Mouse (Mus musculus): ENCODE data around the gene Grin2d. TPM values are rescaled to one million over a fixed set of nuclear protein-coding genes. Genes with fewer than 3 reads are reported as not detected.
A peak's percentile ranks its signal among the peaks of the same experiment; 100 is the strongest.

The Grin2d gene
- polyA plus RNA-seq, 1 experiment from 2014 or later = 4.2 TPM

- Histone ChIP-seq H3K9me3 (replicated peaks) (no peaks in the 10 kb centered on the region), H3K9ac (replicated peaks) (no peak overlapping the region), H3K27ac (replicated peaks) (no peak overlapping the region; the same call in 1 of the 2 replicates), H3K4me2 (no peak overlapping the region), H3K36me3 (peaks cover 16% of the 10 kb centered on the region), H3K4me3 (replicated peaks) (no peak overlapping the region), H3K27me3 (replicated peaks) (no peaks in the 10 kb centered on the region), H3K4me1 (peaks cover 35% of the 10 kb centered on the region)
- ATAC-seq (ENCODE audit: low FRiP score) = no peak
- WGBS = 74% methylated on average over 2 of the region's 2 CpGs
These were observed 62.2 kb downstream of the Grin2d start for GRCm38 (mm10) chr7:45815984-45816351.

- Histone ChIP-seq H3K4me3 (replicated peaks) (peak overlapping the region; percentile 39; the same call in 1 of the 2 replicates), H3K9me3 (replicated peaks) (no peaks in the 10 kb centered on the region), H3K36me3 (peaks cover 21% of the 10 kb centered on the region), H3K27ac (replicated peaks) (peak overlapping the region; percentile 100), H3K4me1 (peaks cover 35% of the 10 kb centered on the region), H3K27me3 (replicated peaks) (no peaks in the 10 kb centered on the region), H3K4me2 (peak overlapping the region; percentile 61), H3K9ac (replicated peaks) (peak overlapping the region; percentile 34; the same call in 1 of the 2 replicates)
- 48% methylated on average over 10 of the region's 10 CpGs for WGBS
- no peak for ATAC-seq (ENCODE audit: low FRiP score)
These were observed 62.7 kb downstream of the Grin2d start for GRCm38 (mm10) chr7:45815323-45815983.

DNA sequence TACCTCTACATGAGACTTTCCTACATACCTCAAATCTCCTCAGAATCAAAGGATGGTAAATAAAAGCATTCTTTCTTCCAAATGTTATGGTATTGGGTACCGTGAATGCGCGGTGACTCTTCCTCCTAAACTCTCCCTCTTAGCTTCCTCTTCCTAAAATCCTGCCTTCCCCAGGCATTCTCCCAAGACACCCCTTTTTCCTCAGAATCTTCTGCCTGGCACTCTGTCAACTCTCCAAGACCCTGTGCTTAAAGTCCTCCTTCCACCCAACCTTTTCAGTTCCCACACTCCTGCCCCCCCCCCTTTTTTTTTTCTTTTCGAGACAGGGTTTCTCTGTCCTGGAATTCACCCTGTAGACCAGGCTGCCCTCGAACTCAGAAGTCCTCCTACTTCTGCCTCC is 63.3 kb downstream of the Grin2d start:
- H3K36me3 ChIP-seq = peaks cover 27% of the 10 kb centered on the region
- peaks cover 35% of the 10 kb centered on the region for H3K4me1 ChIP-seq
- peak; percentile 1; the same call in 1 of the 2 replicates for ATAC-seq (ENCODE audit: low FRiP score)
- WGBS = 2% methylated on average over 5 of the region's 5 CpGs
- H3K9ac ChIP-seq (replicated peaks) = peak overlapping the region; percentile 34; the same call in 1 of the 2 replicates
- H3K4me3 ChIP-seq (replicated peaks) = peak overlapping the region; percentile 39
- peak overlapping the region; percentile 100 for H3K27ac ChIP-seq (replicated peaks)
- peak overlapping the region; percentile 61 for H3K4me2 ChIP-seq
- no peaks in the 10 kb centered on the region for H3K9me3 ChIP-seq (replicated peaks)
- no peaks in the 10 kb centered on the region for H3K27me3 ChIP-seq (replicated peaks)

GRCm38 (mm10) chr7:45813787-45814779 is 64.1 kb downstream of the Grin2d start, which contains the start of gene Cyth2:
Gene Cyth2, minus strand, starts transcription at chr7:45814581.
- peaks cover 35% of the 10 kb centered on the region for H3K36me3 ChIP-seq
- no peaks in the 10 kb centered on the region for H3K27me3 ChIP-seq (replicated peaks)
- no peaks in the 10 kb centered on the region for H3K9me3 ChIP-seq (replicated peaks)
- peak; percentile 99 for ATAC-seq (ENCODE audit: low FRiP score)
- H3K27ac ChIP-seq (replicated peaks) = peak within 1 kb of the TSS; percentile 100
- H3K4me1 ChIP-seq = peaks cover 39% of the 10 kb centered on the region
- peak within 1 kb of the TSS; percentile 100 for H3K9ac ChIP-seq (replicated peaks)
- H3K4me2 ChIP-seq = peak within 1 kb of the TSS; percentile 80
- WGBS = under 1% methylated on average over 65 of the region's 92 CpGs
- peak within 1 kb of the TSS; percentile 93 for H3K4me3 ChIP-seq (replicated peaks)

GRCm38 (mm10) chr7:45812921-45813320 is 65.3 kb downstream of the Grin2d start:
- H3K9ac ChIP-seq (replicated peaks) = peak overlapping the region; percentile 100
- H3K4me2 ChIP-seq = peak overlapping the region; percentile 80
- WGBS = 88% methylated on average over 8 of the region's 8 CpGs
- H3K27me3 ChIP-seq (replicated peaks) = no peaks in the 10 kb centered on the region
- peak overlapping the region; percentile 93 for H3K4me3 ChIP-seq (replicated peaks)
- ATAC-seq (ENCODE audit: low FRiP score) = no peak
- H3K36me3 ChIP-seq = peaks cover 47% of the 10 kb centered on the region
- H3K27ac ChIP-seq (replicated peaks) = peak overlapping the region; percentile 100; the same call in 1 of the 2 replicates
- H3K9me3 ChIP-seq (replicated peaks) = no peaks in the 10 kb centered on the region
- H3K4me1 ChIP-seq = peaks cover 45% of the 10 kb centered on the region

DNA sequence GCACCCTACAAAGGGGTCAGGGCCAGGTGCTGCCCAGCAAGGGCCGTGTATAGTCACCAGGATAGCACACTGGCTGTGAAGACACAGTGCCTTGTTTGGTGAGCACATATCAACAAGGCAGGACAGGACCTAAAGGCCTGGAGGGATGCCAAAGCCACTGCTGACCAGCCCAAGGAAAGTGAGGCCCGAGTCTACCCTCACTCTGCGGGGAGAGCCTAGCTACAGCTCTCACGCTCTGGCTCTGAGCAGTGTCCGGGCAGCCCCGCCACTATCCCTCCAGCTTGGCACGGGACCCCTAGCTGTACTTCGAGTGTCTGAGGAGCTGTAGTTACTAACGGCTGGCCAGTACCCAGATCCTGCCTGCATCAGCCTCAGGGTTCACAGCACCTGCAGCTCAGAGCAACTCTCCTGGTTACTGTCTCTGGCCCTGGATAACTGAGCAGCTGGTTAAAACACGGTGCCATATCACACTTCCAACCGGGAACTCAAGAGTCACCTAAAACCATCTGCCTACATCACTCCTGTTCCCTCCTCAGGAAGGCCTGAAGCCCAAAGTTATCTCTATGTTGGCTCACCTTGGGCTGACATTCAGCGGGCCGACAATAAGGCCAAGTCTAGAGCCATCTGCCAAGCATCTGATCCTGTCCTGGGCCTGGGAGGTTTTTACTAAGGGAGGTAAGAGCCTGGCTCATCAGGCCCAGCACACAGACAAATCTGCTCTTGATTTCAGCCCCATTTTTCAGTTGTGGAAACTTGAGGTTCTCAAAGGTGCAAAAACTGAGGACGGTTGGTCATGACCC is 68.7 kb downstream of the Grin2d start:
- peaks cover 38% of the 10 kb centered on the region for H3K4me1 ChIP-seq
- no peak for ATAC-seq (ENCODE audit: low FRiP score)
- 0 out of 2 replicates have a peak overlapping the region, but pooled peaks have one; percentile 7 for H3K27ac ChIP-seq (replicated peaks)
- peaks cover 60% of the 10 kb centered on the region for H3K36me3 ChIP-seq
- WGBS = 85% methylated on average over 14 of the region's 14 CpGs
- no peak overlapping the region for H3K9ac ChIP-seq (replicated peaks)
- H3K27me3 ChIP-seq (replicated peaks) = no peaks in the 10 kb centered on the region
- no peak overlapping the region for H3K4me3 ChIP-seq (replicated peaks)
- H3K4me2 ChIP-seq = no peak overlapping the region
- H3K9me3 ChIP-seq (replicated peaks) = no peaks in the 10 kb centered on the region

DNA sequence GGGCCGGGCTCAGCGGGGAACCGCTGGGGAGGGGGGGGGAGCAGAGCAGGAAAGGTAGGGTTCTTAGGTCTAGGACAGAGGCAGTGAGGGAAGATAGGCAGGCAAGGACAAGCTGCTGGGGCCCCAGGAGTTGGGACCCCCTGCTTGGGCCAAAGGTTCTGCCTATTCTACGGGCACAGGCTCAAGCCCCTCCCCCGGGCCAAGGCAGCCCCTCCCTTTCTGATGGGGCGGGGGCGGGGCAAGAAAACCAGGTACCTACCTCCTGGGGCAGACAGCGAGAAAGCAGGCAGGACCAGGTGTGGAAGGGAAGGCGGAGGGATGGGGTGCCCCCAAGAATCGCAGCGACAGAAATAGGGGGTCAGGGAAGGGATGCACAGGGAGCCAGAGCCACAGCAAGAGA is 69.7 kb downstream of the Grin2d start:
- peaks cover 38% of the 10 kb centered on the region for H3K4me1 ChIP-seq
- peak overlapping the region; percentile 25; the same call in 1 of the 2 replicates for H3K27ac ChIP-seq (replicated peaks)
- H3K27me3 ChIP-seq (replicated peaks) = no peaks in the 10 kb centered on the region
- H3K36me3 ChIP-seq = peaks cover 68% of the 10 kb centered on the region
- no peak overlapping the region for H3K4me2 ChIP-seq
- no peak overlapping the region for H3K4me3 ChIP-seq (replicated peaks)
- whole genome bisulfite sequencing = 47% methylated on average over 9 of the region's 11 CpGs
- H3K9ac ChIP-seq (replicated peaks) = no peak overlapping the region
- no peak for ATAC-seq (ENCODE audit: low FRiP score)
- no peaks in the 10 kb centered on the region for H3K9me3 ChIP-seq (replicated peaks)

DNA sequence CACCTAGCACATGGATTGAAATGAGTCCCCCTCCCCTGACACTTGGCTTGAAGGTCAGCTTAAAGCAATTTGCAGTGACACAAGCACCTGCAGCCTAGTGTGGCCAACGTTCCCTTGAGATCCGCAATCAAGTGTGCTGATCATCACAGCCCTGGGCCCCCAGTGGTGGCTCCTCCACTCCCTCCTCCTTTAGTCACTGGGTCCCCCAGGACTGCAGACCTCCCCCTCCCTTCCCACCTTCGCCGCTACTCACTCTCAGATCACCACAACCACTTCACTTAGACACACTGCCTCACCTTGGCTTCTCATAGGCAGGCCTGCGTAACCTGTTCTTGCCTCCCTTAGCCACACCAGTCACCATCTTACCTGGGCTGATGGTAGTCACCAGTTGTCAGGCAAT is 72.2 kb downstream of the Grin2d start:
- peak overlapping the region; percentile 48 for H3K27ac ChIP-seq (replicated peaks)
- peaks cover 71% of the 10 kb centered on the region for H3K36me3 ChIP-seq
- H3K27me3 ChIP-seq (replicated peaks) = no peaks in the 10 kb centered on the region
- no peak for ATAC-seq (ENCODE audit: low FRiP score)
- peaks cover 19% of the 10 kb centered on the region; the same call in 1 of the 2 replicates for H3K4me1 ChIP-seq
- no peaks in the 10 kb centered on the region for H3K9me3 ChIP-seq (replicated peaks)
- no peak overlapping the region for H3K9ac ChIP-seq (replicated peaks)
- H3K4me3 ChIP-seq (replicated peaks) = no peak overlapping the region
- no peak overlapping the region for H3K4me2 ChIP-seq
- 62% methylated on average over 5 of the region's 5 CpGs for WGBS

DNA sequence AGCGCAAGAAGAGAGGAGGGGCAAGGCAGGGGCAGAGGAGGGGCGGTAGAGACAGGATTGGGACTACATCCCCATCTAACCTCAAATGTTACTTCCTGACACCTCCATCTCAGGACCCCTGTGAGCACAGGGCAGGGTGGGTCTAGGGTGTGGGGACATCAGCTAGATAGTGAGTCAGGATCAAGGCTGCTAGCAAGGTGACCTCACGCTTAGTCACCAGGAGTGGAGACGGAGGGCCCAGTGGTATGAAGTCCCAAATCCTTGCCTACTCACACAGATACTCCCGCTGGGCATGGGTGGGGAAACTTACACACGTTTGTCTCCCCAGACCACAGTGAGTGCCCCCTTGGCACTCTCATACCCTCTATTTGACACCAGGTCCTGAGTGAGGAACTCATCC is 75.6 kb downstream of the Grin2d start:
- Histone ChIP-seq H3K27ac (replicated peaks) (no peak overlapping the region), H3K9me3 (replicated peaks) (no peaks in the 10 kb centered on the region), H3K4me2 (no peak overlapping the region), H3K9ac (replicated peaks) (no peak overlapping the region), H3K36me3 (peaks cover 47% of the 10 kb centered on the region), H3K27me3 (replicated peaks) (no peaks in the 10 kb centered on the region; the same call in 1 of the 2 replicates), H3K4me3 (replicated peaks) (no peak overlapping the region), H3K4me1 (peaks cover 31% of the 10 kb centered on the region)
- ATAC-seq (ENCODE audit: low FRiP score) = no peak
- 87% methylated on average over 6 of the region's 6 CpGs for WGBS

DNA sequence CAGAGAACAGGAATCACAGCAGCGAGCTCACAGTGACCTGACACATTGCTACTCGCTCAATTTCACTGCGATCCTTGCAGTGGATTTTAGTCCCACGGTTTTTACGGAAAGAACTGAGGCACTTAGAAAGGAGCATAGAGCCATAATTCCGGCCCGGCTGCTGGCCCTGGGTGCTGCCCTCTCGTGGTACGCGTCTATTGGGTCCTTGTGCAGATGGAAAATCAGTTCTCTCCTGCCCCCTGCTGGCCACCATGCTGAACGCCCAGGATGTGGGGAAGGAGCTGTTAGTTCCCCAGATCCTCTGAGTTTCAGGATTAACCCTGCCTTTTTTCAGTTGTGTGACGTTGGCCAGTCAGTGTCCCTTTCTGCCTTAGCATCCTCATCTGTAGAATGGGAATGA is 76.8 kb downstream of the Grin2d start:
- no peak overlapping the region for H3K9ac ChIP-seq (replicated peaks)
- no peaks in the 10 kb centered on the region; the same call in 1 of the 2 replicates for H3K27me3 ChIP-seq (replicated peaks)
- WGBS = 3% methylated on average over 12 of the region's 12 CpGs
- no peaks in the 10 kb centered on the region for H3K9me3 ChIP-seq (replicated peaks)
- H3K4me3 ChIP-seq (replicated peaks) = no peak overlapping the region
- peaks cover 34% of the 10 kb centered on the region for H3K4me1 ChIP-seq
- peak; percentile 67 for ATAC-seq (ENCODE audit: low FRiP score)
- no peak overlapping the region for H3K27ac ChIP-seq (replicated peaks)
- H3K36me3 ChIP-seq = peaks cover 43% of the 10 kb centered on the region
- peak overlapping the region; percentile 1; the same call in 1 of the 2 replicates for H3K4me2 ChIP-seq

Measured in neural tube, embryonic 15.5 days (tissue).